Mouse (Mus musculus) brain, embryonic 14.5 days (tissue): ENCODE data around the gene Gm45618.

Source experiments
- CTCF ChIP-seq: fragments of 200-500 bp; IDR thresholded peaks from 2 replicates; pipeline ENCODE4 v1.5.1; 2012; ENCODE audit warnings: inconsistent platforms, mild to moderate bottlenecking, moderate library complexity, borderline replicate concordance; ENCODE audit not compliant: insufficient read depth, insufficient read length; ENCODE audit errors: extremely low read depth
- POLR2A ChIP-seq: fragments of 200-500 bp; IDR thresholded peaks from 2 replicates; pipeline ENCODE4 v1.6.1; 2012; ENCODE audit warnings: mild to moderate bottlenecking, inconsistent platforms, borderline replicate concordance; ENCODE audit not compliant: poor library complexity, insufficient read depth, insufficient read length, severe bottlenecking; ENCODE audit errors: extremely low read depth

DNA sequence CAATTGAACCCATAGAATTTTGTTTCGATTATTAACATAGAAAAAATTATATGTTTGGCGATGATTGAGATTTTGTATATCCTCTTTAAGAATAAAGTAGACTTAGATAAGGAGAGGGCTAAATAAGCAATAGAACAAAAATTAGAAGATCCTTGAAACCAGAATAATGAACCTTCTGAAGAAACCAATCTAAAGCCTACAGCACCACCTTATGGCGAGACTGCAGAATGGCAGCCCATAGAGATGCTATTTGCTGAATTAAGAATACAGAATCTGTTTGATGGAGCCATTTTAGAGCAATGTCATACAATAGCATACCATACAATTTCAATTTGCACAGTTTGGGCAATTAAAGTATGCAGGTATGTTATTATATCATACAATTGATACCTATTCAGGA is 49.3 kb upstream of the Gm45618 start:
- TF ChIP-seq POLR2A (no peak), CTCF (peak; percentile 59; the same call in 1 of the 2 replicates)
